Mouse (Mus musculus) frontal cortex, adult 2 months (tissue): Measurements from ENCODE around the gene Padi3. TPM values are rescaled to one million over a fixed set of nuclear protein-coding genes. Genes with fewer than 3 reads are reported as not detected.

Experiments
- DNase-seq, 2 experiments: peaks; one replicate each; pipeline ENCODE4 v3.0.0; 2022; ENCODE audit warnings: low spot score in 1 of 2; ENCODE audit errors: extremely low spot score in 1 of 2
- polyA plus RNA-seq: library from polyadenylated mRNA; depleted of rRNA; stranded (reverse); fragments of >200 nt; gene quantifications from 2 replicates; pipeline ENCODE4 v1.2.3, GENCODE M21; 2012; rRNA removed

Gene Padi3
- polyA plus RNA-seq, 1 experiment: 0.14 TPM

- DNase-seq: no peak
Measured at GRCm38 (mm10) chr4:140740655-140741054, 69.8 kb downstream of the Padi3 start.

Other genes starting within 250 kb of the Padi3 start
- gene Arhgef10l, start 144.6 kb downstream of the Padi3 start, polyA plus RNA-seq: 28.9 and 29.2 TPM in 2 replicates
- 46.3 and 49.8 TPM in 2 replicates for gene Rcc2, start 110.1 kb downstream of the Padi3 start, polyA plus RNA-seq
- 0.97 and 1.2 TPM in 2 replicates for gene Padi6, start 68.0 kb downstream of the Padi3 start, polyA plus RNA-seq
- 0.04 TPM in 2 replicates for gene Padi4, start 36.4 kb downstream of the Padi3 start, polyA plus RNA-seq
- gene Padi1, start 35.1 kb upstream of the Padi3 start, polyA plus RNA-seq: 0.48 and 0.76 TPM in 2 replicates
- 12.2 and 13.0 TPM in 2 replicates for gene Padi2, start 95.7 kb upstream of the Padi3 start, polyA plus RNA-seq
- gene Sdhb, start 150.6 kb upstream of the Padi3 start, polyA plus RNA-seq: 282 and 283 TPM in 2 replicates
- 176 and 177 TPM in 2 replicates for gene Atp13a2, start 176.2 kb upstream of the Padi3 start, polyA plus RNA-seq
- gene Mfap2, start 199.8 kb upstream of the Padi3 start, polyA plus RNA-seq: 8.8 and 9.5 TPM in 2 replicates
- 70.4 and 80.2 TPM in 2 replicates for gene Crocc, start 249.9 kb upstream of the Padi3 start, polyA plus RNA-seq